Mouse (Mus musculus): ENCODE measurements around the gene Izumo1.
"Not testable (repeated sequence)": the region's sequence is repeated elsewhere in the genome, so short reads cannot be mapped to it uniquely, and the experiment has no call there.

Gene Izumo1

DNA sequence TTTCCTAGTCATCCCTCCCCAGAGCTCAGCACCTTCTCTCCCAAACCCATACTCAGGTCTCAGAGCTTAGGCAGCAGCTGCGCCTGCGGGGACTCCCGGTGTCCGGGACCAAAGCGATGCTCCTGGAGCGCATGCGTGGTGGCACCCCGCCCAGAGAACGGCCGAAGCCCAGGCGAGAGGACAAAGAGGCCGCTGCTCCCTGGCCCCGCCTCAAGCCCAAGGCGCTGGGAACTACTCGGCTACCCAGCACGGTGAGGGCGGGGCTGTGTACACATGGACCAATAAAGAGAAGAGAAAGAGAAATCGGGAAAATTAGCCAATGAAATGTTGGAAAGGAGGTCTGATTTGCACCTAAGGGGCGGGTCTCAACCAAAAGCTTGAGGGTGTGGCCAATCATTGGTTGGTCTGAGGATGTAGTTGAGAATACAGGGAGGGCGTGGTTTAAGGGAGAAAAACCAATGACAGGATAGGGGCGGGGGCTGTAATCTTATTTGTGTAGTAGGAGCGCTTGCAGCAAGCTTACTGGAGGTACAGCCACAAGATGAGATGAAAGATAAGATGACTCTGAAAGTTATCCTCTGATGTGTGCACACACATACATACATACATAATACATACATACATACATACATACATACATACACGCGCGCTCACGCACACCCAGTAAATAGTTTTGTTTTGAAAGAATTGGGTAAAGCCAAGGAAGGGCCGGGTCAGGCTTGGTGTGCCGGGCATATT is 22.0 kb downstream of the Izumo1 start:
- peak; percentile 83 for DNase-seq

DNA sequence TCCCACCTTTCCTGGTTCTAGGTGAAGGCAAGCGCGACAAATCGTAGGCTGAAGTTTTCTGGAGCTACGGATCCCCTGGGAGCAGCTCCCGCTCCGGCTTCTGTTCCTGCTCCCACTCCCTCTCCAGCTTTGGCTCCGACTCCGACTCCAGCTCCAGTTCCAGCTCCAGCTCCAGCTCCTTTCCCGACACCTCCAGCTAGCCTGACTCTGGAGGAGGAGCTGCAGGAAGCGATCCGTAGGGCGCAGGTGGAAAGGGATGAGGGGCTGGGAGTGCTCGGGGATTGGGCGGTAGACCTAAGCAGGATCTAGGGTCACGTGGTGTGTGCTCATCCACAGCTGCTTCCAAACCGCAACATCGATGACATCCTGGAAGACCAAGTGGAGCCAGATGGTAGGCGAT is 22.6 kb downstream of the Izumo1 start:
- DNase-seq: no peak

DNA sequence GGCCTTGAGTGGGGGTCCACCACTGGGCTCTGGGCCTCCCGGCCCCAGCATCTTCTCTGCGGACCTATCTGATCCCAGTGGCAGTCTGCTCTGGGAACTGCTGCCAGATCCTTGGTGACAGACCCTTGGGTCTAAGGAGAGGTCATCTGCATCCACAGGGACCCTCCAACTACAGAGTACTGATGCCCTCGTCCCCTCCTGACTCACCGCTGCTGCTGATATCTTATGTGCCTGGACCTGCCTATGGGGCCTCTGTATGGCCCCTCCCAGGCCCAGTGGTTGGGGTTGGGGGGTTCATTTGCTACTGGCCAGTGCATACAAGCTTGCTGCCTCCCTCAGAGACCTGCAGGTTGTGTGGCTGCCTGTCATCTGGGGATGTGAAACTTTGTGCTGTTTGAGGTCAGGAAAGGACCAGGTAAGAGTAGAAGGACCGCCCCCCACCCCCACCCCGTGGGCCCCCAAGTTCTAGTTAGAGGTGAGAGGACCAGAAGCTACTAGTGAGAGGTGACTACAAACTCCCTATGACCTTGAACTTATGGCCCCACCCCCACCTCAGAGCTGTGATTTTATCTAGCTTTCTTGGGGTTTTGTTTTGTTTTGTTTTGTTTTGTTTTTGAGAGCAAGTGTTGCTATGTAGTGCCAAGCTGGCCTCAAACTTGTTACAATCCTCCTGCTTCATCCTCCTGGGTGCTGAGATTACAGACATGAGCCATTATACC is 23.4 kb downstream of the Izumo1 start:
- DNase-seq: no peak

DNA sequence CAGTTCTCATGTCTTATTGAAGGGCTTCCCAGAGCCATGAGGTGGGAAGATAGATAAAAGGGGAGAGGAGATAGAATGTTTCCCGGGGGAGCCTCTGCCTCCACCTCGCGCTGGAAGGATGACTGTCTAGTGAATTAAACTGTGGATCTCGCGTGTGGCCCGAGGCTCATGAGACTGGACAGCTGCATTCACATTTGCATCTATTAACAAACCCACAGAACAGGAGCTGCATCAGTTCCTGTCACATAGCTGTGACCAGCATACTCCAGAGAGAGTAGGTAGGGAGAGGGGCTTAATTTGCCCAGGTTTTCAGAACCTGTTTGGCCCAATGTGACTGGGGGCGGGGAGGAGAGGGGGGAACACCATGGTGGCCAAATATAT is 24.0 kb downstream of the Izumo1 start:
- DNase-seq: no peak

DNA sequence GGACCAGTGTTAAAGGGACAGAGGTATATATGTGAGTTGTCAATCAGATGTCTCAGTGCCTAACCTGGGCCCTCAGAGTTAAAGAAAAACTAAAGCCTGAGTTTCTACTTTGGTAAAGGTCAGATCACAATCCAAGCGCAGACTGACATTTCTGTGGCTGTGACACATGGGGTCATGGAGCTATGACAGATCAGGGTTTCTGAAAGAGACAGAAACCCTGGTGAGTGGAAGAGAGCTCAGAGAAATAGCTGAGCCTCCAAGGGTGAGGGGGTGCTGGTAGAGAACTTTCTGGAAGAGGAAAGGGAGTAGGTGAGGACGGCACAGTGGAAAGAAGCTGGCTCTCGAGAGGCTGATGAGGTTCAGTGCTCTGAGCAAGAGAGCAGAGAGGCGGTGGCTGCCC is 25.1 kb downstream of the Izumo1 start:
- no peak for DNase-seq

DNA sequence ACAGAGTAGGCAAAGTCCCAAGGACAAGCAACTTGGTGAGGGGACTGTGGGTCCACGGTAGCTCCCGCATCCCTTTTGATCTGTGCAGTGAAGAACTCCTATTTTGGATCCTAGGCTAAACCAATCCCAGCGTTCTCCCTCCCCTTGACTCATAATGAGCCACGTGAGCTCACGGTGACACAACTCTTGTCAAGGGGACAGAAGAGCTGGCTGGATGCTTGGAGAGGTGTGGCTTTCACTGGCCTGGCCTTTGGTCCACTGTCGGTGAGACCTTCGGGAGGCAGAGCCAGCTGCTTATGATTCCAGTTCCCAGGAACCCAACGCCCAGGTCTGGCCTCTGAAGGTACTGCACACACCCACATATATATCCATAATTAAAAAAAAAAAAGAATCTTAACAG is 27.7 kb downstream of the Izumo1 start:
- no peak for DNase-seq

DNA sequence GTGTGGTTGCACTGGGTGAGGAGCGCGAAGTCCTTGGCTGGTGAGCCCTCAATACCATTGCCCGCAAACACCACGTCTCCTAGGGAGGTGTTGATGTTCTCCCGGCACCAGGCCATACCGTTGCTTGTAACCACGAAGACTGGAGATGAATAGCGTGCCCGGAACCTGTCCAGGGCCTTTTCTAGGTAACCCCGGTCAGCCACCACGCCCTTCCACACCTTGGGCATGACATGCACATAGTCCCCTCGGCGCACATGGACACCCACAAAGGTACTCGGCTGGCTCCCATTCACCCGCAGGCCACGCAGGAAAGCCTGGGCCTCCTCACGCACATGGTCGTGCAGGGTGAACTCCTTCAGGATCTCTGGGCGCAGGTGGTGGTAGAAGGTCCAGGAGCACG is 28.9 kb downstream of the Izumo1 start:
- not testable (repeated sequence) for DNase-seq

DNA sequence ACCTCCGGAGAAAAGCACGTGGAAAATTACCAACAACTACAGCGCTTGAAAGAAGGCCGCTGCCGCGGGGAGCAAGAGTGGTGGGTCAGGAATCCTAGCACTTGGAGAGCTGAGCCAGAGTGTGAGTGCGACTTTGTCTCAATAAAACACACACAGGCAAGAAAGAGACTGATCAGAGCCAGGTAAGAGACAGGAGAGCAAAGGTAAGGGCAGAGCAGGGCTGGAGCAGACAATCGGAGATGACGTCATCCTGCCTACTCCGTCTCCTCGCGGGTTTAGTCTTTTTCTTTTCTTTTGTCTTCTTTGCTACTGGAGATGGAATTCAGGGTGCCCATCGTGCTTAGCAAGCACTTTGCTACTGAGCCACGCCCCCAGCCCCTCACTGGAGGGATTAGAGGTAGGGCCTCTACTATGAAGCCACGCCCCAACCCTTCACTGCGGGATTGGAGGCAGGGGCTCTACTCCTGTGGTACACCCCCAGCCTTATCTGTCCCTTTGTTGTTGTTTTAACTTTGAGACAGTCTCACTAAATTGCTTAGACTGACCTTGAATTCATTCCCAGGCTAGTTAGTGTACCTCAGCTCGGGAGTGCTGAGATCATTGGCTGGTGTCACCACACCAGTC is 32.9 kb downstream of the Izumo1 start:
- no peak for DNase-seq

DNA sequence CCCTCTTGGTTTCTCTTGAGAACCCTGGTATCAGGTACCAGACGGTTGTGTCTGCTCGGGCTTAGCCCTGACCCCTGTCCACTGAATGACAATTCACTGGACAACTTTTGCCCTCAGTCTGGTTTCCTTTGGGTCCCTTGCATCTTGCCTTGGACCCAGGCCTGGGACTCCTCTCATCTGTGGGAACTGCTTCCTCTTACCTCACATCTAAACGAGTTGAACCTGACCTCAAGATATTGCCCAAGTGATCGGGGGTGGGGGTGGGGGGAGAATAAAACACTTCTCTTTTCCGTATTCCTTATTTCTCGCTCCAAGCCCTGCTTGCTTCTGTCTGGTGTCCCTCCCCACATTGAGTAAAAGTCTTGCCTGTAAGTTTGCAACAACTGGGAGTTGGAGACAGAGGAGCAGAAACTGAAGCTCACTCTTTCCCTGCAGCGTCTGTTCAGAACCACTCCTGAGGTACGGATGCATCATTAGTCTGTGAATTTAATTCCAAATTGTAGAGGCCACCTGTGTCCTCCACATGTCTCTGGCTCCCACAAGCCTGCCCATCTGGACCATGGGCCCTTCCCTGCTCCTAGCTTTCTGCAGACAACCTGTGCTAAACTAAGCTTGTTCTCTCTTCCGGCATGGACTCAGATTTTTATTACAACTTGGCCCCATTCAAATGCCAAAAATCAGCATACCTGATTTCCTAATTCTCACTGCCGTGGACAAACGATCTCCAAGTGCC is 39.3 kb downstream of the Izumo1 start:
- DNase-seq: no peak

DNA sequence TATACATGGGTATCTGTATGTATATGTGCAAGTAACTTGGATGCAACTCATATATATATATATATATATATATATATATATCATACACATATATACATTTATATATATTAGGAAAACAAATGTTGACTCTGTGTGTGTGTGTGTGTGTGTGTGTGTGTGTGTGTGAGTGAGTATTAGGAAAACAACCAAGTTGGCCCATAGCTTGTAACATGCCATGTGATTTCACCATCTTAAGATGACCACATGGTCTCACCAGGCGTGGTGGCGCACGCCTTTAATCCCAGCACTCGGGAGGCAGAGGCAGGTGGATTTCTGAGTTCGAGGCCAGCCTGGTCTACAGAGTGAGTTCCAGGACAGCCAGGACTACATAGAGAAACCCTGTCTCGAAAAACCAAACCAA is 40.1 kb downstream of the Izumo1 start:
- DNase-seq: not testable (repeated sequence)

DNA sequence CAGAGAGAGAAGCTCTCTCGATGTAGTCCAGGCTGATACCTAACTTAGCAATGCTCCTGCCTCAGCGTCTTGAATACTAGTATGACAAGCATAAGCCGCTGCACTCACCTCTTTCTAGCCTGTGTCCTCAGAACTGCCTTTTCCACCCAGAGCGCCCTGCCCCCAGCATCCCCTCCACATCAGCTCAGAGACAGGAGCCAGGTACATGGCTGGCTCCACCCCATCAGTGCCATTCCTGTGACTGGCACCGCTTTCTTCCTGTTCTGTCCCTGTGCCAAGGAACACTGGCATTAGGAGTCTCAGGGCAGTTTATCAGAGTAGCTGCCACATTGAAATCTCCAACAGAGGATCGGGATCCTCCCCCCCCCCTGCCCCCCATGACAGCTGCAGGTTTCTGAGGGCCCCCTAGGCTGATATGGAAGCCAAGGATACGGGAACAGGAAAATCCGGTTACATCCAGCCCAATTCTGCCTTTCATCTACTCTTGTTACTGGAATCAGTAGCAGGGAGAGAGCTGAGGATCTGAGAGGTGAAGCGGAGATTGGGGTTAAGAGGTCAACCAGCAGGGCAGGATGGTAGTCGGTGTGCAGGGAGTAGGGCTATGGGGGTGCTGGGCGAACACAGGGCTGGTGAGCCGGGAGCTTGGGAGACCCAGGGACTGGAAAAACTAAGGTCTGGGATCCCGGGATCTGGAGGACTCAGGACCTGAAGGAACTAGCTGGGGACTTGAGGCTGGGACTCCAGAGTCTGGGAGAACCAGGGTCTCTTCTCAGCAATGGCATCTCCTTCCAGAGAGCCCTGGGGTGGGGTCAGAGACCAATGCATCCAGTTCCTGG is 43.9 kb downstream of the Izumo1 start:
- no peak for DNase-seq

DNA sequence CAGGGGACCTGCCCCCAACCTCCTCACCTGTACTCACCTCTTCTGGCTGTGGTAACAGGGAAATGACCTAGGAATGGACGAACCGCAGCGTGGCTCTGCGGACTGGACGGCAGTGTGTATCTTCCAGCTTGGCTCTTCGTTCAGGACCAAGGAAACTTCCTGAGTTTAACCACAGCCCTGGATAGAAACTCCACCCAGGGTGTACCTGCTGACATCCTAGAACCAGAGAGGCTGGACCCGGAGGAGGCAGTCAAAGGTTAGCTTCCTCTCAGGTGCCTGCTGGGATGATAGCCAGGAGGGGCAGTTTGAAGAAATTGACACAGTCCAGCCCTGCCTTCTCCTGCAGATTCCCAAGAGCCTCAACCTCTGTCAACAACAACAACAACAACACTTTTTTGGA is 44.5 kb downstream of the Izumo1 start, which contains the start of gene Fut2:
TSS of gene Fut2 (minus strand) at position 234 of the 400 bp plus-strand sequence.
- DNase-seq: no peak

DNA sequence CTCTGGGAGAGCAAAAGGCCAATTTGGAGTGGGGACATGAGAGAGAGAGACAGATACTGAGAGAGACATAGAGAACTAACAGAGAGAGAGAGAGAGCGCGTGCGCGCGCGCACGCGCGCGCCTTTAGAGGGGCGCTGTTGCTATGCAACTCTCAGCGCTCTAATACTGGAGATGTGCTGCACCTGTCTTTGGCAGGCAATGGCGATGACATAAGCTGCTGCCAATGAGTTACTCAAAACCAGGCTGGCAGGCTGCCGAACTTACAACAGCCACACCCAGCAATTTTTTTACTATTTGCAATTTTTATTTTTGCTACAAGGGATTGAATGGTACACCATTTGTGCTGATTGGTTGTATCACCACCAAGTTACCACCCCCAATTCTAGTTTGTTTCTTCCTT is 46.1 kb downstream of the Izumo1 start:
- DNase-seq: no peak

DNA sequence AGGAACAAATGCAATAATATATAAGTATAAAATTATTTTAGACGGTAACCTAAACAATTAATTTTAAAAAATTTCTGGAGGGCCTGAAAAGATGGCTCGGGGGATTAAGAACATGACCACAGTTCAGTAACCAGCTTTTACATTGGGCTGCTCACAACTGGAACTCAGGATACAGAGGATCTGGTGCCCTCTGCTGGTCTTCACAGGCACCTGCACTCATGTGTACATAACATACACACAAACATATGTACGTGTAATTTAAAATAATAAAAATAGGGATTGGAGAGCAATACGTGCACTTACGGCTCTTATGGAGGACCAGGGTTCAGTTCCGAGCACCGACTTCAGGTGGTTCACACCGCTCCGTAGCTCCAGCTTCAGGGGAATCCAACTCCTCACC is 47.3 kb downstream of the Izumo1 start:
- DNase-seq: no peak

DNA sequence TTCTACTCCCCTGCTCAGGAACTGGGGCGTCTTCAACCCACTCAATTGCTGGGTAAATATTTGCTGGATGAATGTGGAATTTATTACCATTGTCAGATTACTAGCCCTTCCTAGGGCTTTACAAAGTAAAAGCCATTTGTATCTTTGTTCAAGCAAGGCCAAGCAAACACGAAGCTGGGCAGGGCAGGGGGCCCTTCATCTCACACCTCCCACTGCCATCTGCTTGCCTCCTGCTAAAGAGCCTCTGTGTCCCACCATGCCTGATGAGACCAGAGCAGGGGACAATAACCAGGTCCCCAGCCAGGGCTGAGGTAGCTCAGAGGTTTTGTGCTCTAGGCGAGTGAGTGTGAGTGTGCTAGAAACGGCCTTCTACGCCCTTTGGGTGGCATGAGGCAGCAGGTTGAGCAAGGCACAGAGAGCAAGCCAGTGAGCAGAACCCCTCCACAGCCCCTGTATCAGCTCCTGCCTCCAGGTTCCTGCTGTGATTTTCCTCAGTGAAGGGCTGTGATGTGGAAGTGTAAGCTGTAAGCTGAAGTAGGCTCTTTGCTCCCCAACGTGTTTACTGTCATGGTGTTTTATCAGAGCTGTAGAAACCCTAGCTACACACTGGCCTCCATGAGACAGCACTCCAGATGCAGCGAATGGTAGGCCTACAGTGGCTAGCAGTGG is 56.1 kb downstream of the Izumo1 start:
- DNase-seq: no peak

Data from kidney, adult 18-20 months (tissue).